Mouse (Mus musculus): ENCODE data around the gene Errfi1. TPM values are rescaled to one million over a fixed set of nuclear protein-coding genes. Genes with fewer than 3 reads are reported as not detected.

Errfi1 gene
- polyA plus RNA-seq (2015; fragmentation: Nextera tagmentation; extraction: Ambion mirVana): 23.1 and 25.8 TPM in 2 replicates

DNA sequence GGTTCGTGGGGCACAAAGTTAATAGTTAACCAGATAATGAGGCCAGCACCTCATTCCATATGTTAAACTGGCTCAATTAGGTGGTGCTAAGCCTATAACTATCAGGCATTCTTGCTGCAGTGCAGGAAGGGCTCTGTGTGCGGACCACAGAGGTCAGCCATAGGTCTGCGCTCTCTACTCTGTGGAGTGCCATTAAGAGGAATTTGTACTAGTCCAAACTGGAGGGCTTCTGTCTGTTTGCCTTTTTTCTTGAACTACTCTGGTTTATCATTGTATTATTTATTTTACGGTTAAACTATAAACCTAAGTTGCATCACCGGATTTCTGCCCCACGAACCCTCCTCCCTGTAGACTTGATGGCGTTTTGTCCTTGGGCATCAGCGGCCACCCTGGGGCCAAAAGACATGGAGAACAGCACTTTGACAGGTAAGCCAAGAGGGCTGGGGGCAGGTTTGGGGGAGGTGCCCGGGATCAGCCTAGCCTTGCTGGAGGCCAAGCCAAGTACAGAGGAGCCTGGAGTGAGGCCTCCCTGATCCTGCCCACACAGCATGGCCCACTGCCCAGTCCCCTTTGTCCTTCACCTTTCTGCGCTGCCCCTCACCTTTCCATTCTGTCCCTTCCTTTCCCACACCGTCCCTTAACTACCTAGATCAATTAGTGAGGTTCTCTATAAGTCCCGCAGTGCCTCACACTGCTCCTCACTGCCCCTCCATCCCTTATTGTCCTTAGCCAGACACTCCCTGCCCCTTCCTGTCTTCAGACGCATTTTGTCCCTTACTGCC lies at the start of gene Errfi1:
TSS of gene Errfi1 (plus strand) at position 240 of the 782 bp plus-strand sequence.
- H3K4me2 ChIP-seq: peak within 1 kb of the TSS; percentile 62
- WGBS: 52% methylated on average over 13 of the region's 13 CpGs
- peaks cover 25% of the 10 kb centered on the region for H3K4me1 ChIP-seq
- ATAC-seq (ENCODE audit: insufficient number of reproducible peaks, insufficient read depth, low FRiP score, low TSS enrichment, low read depth): no peak
- H3K36me3 ChIP-seq: no peaks in the 10 kb centered on the region
- no peaks in the 10 kb centered on the region for H3K9me3 ChIP-seq
- peak within 1 kb of the TSS; percentile 86 for H3K4me3 ChIP-seq
- H3K27me3 ChIP-seq: no peaks in the 10 kb centered on the region
- H3K9ac ChIP-seq: peak within 1 kb of the TSS; percentile 70
- H3K27ac ChIP-seq: peak within 1 kb of the TSS; percentile 60; the same call in 1 of the 2 replicates

GRCm38 (mm10) chr4:150804204-150804603 lies 49.5 kb upstream of the Errfi1 start:
- Histone ChIP-seq H3K27me3 (peaks cover 8% of the 10 kb centered on the region; the same call in 1 of the 2 replicates), H3K9ac (no peak overlapping the region), H3K27ac (no peak overlapping the region), H3K4me1 (peaks cover 31% of the 10 kb centered on the region), H3K9me3 (no peaks in the 10 kb centered on the region), H3K36me3 (no peaks in the 10 kb centered on the region), H3K4me2 (no peak overlapping the region), H3K4me3 (no peak overlapping the region)
- 76% methylated on average over 6 of the region's 6 CpGs for WGBS
- ATAC-seq (ENCODE audit: insufficient number of reproducible peaks, insufficient read depth, low FRiP score, low TSS enrichment, low read depth): no peak

DNA sequence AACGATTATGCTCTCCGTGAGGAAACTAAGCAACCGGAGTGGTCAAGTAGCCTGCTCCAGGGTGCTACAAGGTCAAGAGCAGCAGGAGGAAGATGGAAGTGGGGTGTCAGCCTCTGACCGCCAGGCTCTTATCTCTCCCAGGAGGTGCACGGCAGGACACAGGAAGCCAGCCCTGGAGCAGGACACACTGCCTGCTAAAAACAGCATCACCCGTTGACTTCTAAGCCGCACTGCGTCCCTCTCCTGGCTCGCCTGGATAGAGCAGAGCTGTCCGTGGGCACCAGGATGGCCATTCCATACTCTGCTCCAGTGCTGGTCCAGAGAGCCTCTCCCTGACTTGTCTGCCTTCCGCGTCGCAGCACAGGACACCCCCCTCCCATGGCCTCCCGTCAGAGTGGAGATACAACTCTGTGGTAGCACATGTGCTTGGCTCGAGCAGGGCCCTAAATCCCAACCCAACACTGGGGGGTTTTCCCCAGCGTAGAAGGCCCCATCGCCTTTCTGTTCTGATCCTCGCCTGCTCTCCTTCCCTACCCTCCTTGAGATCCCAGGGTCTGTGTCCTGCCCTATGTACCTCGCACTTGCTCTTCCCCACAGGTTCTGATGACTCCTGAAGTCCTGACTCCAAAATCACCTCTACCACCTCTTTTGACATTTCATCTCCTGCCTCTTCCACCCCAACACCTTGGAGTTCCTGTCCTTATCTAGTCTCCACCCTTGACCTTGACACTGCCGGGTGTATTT lies 45.8 kb upstream of the Errfi1 start:
- H3K4me3 ChIP-seq: no peak overlapping the region
- 76% methylated on average over 20 of the region's 20 CpGs for WGBS
- H3K27ac ChIP-seq: no peak overlapping the region
- no peaks in the 10 kb centered on the region for H3K36me3 ChIP-seq
- ATAC-seq (ENCODE audit: insufficient number of reproducible peaks, insufficient read depth, low FRiP score, low TSS enrichment, low read depth): no peak
- H3K27me3 ChIP-seq: peaks cover 8% of the 10 kb centered on the region; the same call in 1 of the 2 replicates
- H3K4me2 ChIP-seq: no peak overlapping the region
- H3K4me1 ChIP-seq: peaks cover 27% of the 10 kb centered on the region
- no peaks in the 10 kb centered on the region for H3K9me3 ChIP-seq
- no peak overlapping the region for H3K9ac ChIP-seq

DNA sequence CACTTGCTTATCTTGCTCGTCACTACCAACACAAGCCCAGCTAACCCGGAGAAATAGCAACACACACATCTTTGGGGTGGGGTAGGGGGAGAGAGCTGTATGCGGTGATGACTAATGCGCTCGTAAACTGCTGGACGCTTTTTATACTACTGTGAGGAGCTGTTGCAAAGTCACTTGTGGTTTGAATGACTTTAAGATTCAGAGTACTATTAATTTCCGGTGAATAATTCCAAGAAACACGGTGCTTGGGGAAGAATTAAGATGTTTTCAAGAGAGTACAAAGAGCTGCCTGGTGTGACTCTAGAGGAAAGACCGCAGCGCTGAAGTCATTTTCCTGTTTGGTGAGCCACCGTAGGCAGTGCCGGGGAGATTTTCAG lies 45.3 kb upstream of the Errfi1 start:
- Histone ChIP-seq H3K4me1 (peaks cover 27% of the 10 kb centered on the region), H3K27me3 (peaks cover 8% of the 10 kb centered on the region; the same call in 1 of the 2 replicates), H3K9ac (no peak overlapping the region), H3K9me3 (no peaks in the 10 kb centered on the region), H3K4me2 (no peak overlapping the region), H3K4me3 (no peak overlapping the region), H3K27ac (no peak overlapping the region), H3K36me3 (no peaks in the 10 kb centered on the region)
- ATAC-seq (ENCODE audit: insufficient number of reproducible peaks, insufficient read depth, low FRiP score, low TSS enrichment, low read depth): no peak
- 71% methylated on average over 12 of the region's 12 CpGs for WGBS

DNA sequence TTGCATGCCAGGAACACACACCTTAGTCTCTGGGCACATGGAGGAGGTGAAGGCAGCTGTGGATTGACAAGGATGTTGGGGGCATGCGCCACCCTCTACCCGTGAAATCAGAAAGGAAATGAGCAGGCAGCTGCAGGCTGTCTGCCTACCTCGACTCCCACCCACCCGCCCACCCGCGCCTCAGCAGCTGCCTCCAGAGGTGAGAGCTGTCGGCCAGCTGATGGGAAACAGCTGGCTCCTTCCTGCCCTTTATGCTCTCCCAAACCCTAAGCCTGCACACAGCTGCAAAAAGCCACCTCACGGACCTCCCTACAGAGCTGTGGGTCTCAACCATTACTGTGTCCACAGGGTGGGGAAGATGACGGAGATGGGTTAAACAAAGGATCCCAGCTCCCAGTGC lies 44.4 kb upstream of the Errfi1 start:
- ATAC-seq (ENCODE audit: insufficient number of reproducible peaks, insufficient read depth, low FRiP score, low TSS enrichment, low read depth): no peak
- Histone ChIP-seq H3K4me1 (peaks cover 27% of the 10 kb centered on the region), H3K27me3 (peaks cover 8% of the 10 kb centered on the region; the same call in 1 of the 2 replicates), H3K4me2 (0 out of 2 replicates have a peak overlapping the region, but pooled peaks have one; percentile 2), H3K36me3 (no peaks in the 10 kb centered on the region), H3K9me3 (no peaks in the 10 kb centered on the region), H3K27ac (peak overlapping the region; percentile 48; the same call in 1 of the 2 replicates), H3K4me3 (no peak overlapping the region), H3K9ac (no peak overlapping the region)
- WGBS: 22% methylated on average over 9 of the region's 9 CpGs

GRCm38 (mm10) chr4:150815144-150815543 lies 38.6 kb upstream of the Errfi1 start:
- Histone ChIP-seq H3K27ac (no peak overlapping the region), H3K4me1 (peaks cover 11% of the 10 kb centered on the region), H3K27me3 (no peaks in the 10 kb centered on the region), H3K4me2 (no peak overlapping the region), H3K9ac (no peak overlapping the region), H3K36me3 (no peaks in the 10 kb centered on the region), H3K9me3 (no peaks in the 10 kb centered on the region), H3K4me3 (no peak overlapping the region)
- ATAC-seq (ENCODE audit: insufficient number of reproducible peaks, insufficient read depth, low FRiP score, low TSS enrichment, low read depth): no peak
- WGBS: 81% methylated on average over 4 of the region's 4 CpGs

DNA sequence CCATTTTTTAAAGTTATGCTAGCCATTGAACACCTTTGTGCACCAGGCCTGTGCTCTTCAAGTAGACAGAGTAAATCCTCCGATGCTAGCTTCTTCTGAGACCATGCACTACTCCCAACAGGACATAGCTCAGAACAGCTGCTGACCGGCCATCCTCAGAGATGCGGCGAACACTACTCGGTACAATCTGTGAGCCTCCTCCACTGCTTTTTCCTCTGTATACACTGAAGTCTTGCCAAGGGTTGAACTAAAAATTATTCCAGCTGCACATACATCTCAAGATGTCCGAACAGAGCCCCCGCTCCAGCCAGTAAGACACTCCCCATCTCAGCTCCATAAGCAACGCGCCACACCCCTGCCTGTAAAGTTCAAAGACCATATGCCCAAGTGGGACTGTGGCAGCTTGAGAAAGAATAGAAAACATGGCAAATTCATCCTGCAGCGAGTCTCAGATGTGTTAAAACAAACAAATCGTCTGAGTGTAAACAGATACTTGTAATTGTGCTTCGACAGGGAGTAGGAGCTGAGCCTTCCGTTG lies 37.2 kb upstream of the Errfi1 start:
- H3K27ac ChIP-seq: no peak overlapping the region
- ATAC-seq (ENCODE audit: insufficient number of reproducible peaks, insufficient read depth, low FRiP score, low TSS enrichment, low read depth): no peak

GRCm38 (mm10) chr4:150819126-150819910 lies 34.4 kb upstream of the Errfi1 start:
- H3K9me3 ChIP-seq: no peaks in the 10 kb centered on the region
- ATAC-seq (ENCODE audit: insufficient number of reproducible peaks, insufficient read depth, low FRiP score, low TSS enrichment, low read depth): no peak
- no peak overlapping the region for H3K4me2 ChIP-seq
- no peaks in the 10 kb centered on the region for H3K36me3 ChIP-seq
- 75% methylated on average over 12 of the region's 12 CpGs for WGBS
- peaks cover 22% of the 10 kb centered on the region for H3K4me1 ChIP-seq
- H3K9ac ChIP-seq: no peak overlapping the region
- no peak overlapping the region for H3K4me3 ChIP-seq
- H3K27me3 ChIP-seq: no peaks in the 10 kb centered on the region
- H3K27ac ChIP-seq: no peak overlapping the region

More for the DNA sequence above, 37.2 kb upstream of the Errfi1 start:
- no peak overlapping the region for H3K4me3 ChIP-seq
- H3K36me3 ChIP-seq: no peaks in the 10 kb centered on the region
- no peak overlapping the region for H3K9ac ChIP-seq
- no peaks in the 10 kb centered on the region for H3K27me3 ChIP-seq
- H3K4me2 ChIP-seq: no peak overlapping the region
- 65% methylated on average over 13 of the region's 13 CpGs for WGBS
- no peaks in the 10 kb centered on the region for H3K9me3 ChIP-seq
- peaks cover 11% of the 10 kb centered on the region for H3K4me1 ChIP-seq

DNA sequence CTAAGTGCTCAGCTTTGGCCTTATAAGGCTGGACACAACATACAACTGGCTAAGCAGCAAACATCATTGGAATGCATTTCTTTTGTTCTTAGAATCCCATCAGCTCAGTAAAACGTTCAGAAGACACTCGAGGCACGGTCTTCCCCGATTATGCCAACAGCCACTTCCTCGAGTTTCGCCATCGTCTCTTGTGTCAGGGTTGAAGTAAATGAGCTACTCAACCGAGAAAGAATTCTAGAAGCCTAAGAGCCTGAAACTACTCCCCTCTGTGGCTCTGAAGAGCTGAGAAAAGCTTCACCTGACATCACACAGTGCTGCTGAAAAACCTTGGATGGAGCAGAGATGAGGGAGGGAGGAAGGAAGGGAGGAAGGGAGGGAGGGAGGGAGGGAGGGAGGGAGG lies 32.3 kb upstream of the Errfi1 start:
- 60% methylated on average over 8 of the region's 8 CpGs for WGBS
- Histone ChIP-seq H3K4me1 (peaks cover 41% of the 10 kb centered on the region), H3K27ac (no peak overlapping the region), H3K4me2 (no peak overlapping the region), H3K4me3 (no peak overlapping the region), H3K9ac (no peak overlapping the region), H3K9me3 (no peaks in the 10 kb centered on the region), H3K27me3 (no peaks in the 10 kb centered on the region), H3K36me3 (no peaks in the 10 kb centered on the region)
- ATAC-seq (ENCODE audit: insufficient number of reproducible peaks, insufficient read depth, low FRiP score, low TSS enrichment, low read depth): no peak

DNA sequence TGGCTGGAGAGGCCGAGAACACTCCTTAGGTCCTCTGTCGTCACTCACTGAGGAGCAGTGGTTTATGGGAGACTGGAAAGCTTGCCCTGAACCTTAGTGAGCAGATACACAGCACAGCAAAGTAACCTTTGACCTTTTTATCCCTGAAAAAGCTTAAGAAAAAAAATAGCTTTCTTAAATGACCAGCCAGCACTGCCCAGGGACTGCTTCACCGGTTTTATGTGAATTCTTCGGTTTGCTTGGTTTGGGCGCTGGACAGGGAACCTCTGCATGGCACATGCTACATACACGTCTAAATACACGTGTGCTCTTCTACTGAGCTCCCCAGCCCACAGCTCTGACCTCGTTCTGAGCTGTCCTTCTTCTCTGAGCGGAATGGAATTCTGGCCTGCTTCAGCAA lies 31.1 kb upstream of the Errfi1 start:
- Histone ChIP-seq H3K27ac (no peak overlapping the region), H3K4me1 (peaks cover 52% of the 10 kb centered on the region), H3K4me3 (no peak overlapping the region), H3K27me3 (no peaks in the 10 kb centered on the region), H3K9ac (no peak overlapping the region), H3K9me3 (no peaks in the 10 kb centered on the region), H3K4me2 (no peak overlapping the region), H3K36me3 (no peaks in the 10 kb centered on the region)
- 74% methylated on average over 9 of the region's 9 CpGs for WGBS
- ATAC-seq (ENCODE audit: insufficient number of reproducible peaks, insufficient read depth, low FRiP score, low TSS enrichment, low read depth): no peak
